Mouse (Mus musculus) left cerebral cortex, postnatal 25 days (tissue): ENCODE data around the gene Nfatc2. TPM values are rescaled to one million over a fixed set of nuclear protein-coding genes. Genes with fewer than 3 reads are reported as not detected.

ENCODE experiments used
- DNase-seq, 2 experiments: peaks; one replicate each; pipeline ENCODE4 v3.0.0; 2022; ENCODE audit warnings: low spot score in 2 of 2, mixed read lengths in 1 of 2
- intact Hi-C: fragments of 180-260 bp; cut with DNase I; formaldehyde crosslinking; loops from one replicate; pipeline ENCODE4 v1.15.1; 2025
- total RNA-seq, 2 experiments: library from RNA; stranded (reverse); gene quantifications; 2 replicates each; pipeline ENCODE4 v1.2.3; 2021

Nfatc2 gene
- 10 to 100 TPM in 1 of 2 experiments, 1 to 10 TPM in 1; 8.5 to 14.3 TPM for total RNA-seq

DNA sequence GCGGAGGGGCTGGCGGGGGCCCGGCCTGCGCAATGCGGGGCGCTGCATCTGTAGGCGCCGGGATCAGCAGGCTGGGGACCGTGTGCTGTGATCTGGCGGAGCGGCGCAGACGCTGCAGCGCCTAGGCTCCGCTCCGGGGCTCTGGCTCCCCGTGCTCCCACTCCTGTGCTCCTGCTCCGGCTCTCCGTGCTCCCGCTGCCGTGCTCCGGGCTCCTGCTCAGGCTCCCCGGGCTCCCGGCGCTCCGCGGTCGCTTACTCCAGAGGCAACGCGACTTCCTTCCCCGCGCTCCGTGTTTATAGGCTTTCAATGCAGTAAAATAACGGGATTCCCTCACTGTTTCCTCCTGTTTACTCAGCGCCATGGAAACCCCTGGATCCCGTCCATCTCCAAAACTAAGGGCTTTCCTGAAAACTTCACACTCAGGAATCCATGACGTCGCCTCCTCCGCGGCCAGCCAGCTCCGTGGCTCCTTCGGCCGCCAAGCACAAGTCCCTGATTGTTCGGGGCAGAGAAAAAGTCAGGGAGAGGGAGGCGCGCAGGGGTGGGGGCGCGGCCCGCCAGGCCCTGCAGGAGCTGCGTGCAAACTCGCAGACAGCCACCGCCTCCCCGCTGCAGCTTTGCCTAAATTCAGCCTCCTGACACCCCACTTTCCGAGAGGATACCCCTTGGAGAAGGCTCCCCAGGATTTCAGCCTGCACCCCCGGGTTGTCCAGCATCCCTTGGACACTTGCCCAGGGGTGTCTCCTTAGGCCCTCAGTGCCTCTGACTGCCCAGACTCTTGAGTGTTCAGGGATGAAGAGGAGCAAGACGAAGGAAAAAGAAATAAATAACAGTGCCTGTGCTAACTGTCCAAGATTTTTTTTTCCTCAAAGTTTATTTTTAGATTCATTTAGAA is at the start of gene Nfatc2:
Gene Nfatc2, minus strand, starts transcription at position 167 of the 896 bp plus-strand sequence.
- DNase-seq: peak; percentile 76 to 80
- intact Hi-C loops: loop anchor here (5.0 kb wide), 1 partner anchor 74 kb away; no protein-coding TSS in a partner anchor

DNA sequence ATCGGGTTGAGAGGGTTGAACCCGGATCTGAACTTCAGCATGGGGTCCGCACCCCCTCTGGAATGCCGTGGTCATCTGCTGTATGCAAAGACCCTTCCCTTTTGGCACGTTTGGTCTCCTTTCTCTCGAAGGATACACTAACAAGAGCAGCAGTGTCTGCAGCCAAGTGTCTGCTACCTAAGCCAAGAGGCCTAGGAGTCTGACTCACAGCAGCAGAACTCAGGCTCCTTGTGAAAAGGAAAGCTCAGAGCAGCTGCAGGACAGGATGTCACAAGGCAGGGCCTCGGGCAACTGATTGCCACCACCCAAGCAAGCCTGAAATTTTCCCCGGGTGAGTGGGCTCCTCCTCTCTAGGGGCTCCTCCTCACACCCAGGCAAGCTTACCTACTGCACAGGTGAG is 46.7 kb upstream of the Nfatc2 start:
- intact Hi-C loops: no loop called here
- no peak for DNase-seq

DNA sequence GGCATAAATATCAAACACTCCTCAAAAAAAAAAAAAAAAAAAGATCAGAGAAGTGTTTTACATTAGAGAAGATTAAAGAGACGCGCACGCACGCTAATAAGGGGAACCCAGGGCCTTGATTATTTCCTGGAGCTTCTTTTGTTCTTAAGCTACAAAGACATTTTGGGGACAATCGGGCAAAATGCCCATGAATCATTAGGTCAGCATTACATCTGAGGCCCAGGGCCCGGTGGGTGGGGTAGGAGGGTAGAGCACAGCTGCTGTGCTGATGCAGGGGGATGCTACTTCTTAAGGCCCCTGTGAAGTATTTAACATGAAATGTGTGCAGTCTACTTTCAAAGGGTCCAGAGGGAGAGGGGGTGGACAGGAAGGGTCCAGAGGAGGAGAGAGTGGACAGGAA is 43.4 kb upstream of the Nfatc2 start:
- intact Hi-C loops: no loop called here
- no peak for DNase-seq

DNA sequence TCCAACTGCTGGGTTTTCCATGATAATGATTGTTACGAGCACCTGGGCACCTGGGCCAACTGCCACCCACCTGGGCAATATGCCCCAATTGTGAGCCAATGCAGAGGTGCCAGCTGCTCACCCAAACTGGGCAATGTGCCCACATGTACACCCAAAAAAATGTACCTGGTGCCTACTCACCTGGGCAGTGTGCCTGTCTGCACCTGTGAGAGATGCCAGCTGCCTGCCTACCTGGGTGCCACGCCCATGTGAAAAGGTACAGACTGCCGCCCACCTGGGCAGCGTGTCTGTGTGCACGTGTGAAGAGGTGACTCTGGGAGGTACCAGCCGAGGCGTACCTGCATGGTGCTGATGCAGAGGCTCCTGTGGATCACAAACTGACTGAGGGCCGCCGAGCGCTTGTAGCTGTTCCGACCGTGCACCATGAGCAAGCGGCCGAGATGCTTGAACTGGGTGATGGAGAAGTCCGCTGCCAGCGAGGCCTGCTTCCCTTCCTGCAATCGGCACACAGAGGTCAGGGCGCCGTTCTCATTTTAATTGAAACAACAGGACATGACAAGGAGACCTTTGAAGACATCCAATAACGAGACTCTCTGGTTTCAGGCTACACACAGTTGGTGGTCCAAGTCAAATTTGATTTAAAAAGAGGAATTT is 42.2 kb upstream of the Nfatc2 start:
- intact Hi-C loops: no loop called here
- DNase-seq: no peak

DNA sequence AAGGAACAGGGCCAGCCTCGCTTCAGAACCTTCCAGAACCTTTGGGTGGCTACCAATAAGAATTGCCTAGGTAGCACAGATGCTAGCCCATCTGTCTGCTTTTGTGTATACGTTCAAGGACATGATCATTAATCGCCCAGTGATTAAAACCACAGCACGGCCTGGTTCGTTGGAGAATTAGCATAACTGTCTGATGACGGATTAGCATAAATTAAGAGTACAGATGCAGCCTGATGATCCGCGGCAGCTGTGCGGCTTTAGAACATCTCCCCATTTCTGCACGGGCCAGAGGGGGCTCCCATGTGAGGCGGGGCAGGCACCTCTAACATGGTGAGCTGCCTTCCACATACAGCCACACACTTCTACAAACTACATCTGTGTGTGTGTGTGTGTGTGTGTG is 40.7 kb upstream of the Nfatc2 start:
- intact Hi-C loops: no loop called here

DNA sequence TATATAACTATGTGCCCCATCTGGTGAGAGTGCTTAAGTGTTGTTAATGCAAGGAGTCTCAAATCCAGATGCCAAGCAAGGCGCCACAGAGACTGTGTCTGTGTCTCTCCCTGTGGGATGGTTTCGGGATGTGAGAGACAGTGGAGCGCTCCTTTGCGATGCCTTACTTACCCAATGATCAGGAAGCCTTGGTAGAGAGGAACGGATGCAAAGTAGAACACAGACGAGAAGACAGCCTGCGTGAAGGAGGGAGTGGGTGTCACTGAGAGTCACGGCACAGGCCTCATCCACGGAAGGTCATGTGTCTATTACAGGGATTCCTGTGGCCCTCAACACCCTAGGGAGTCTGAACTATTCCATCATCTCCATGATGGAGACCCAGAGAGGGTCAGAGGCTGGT is 39.0 kb upstream of the Nfatc2 start:
- peak in 1 of 2 experiments; percentile 36 for DNase-seq
- intact Hi-C loops: no loop called here

More for the DNA sequence above, 40.7 kb upstream of the Nfatc2 start:
- no peak for DNase-seq

DNA sequence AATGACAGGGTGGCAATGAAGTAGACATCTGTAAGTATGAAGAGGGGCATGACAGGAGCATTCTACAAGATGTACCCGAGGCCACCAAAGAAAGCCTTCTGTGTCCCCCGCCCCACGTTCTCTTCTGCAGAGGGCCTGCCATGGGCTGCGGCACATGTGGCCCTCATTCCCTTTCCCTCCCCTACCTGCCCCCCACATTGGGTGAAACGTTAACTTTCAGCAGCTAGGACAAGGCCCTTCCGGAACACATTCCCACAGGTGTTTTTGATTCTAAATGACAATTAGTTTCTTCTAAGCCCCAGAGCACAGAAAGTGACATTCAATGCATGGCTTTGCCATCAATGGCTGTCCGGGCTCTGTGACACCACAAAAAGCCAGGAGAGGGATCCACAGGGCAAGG is 33.4 kb upstream of the Nfatc2 start:
- intact Hi-C loops: no loop called here
- no peak for DNase-seq

DNA sequence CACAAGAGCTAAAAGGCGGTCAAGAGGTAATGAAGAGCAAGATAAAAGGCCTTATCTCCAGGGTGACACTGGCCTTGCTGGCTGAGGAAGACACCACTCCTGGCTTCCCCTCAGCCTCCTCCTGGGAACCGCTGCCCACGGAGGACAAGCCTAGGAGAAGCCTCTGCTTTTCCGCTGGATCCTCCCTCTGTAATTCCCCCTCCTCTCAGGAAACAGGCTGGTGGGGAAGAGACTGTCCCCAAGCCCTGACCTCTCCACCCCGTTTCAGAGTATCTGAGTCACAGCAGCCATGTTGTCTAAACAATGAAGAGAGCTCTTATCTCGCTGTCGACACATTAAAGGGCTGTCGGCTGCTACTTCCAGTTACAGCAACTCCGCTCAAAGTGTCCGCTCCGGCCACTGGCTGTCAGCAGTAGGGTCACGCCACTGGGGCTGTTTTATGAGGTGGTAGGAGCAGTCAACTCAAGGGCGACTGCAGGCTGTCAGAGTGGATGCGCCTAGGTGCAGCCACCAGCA is 31.9 kb upstream of the Nfatc2 start:
- no peak for DNase-seq
- intact Hi-C loops: no loop called here

DNA sequence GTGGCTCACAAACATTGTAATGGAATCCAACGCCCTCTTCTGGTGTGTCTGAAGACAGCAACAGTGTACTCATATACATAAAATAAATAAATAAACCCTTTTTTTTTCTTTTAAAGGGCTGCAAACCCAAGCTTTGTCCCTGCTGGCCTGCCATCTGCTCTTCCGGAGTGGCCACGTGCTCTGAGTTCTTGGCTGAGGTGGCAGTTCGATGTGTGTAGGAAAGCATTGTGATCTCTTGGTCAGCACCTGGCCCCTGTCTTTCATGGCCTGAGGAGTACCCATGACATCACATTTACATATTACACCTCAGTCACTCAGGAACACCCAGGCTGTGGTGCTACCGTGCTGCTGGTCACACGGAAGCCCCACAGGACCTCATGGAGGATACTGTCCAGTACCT is 31.1 kb upstream of the Nfatc2 start:
- no peak for DNase-seq
- intact Hi-C loops: no loop called here

DNA sequence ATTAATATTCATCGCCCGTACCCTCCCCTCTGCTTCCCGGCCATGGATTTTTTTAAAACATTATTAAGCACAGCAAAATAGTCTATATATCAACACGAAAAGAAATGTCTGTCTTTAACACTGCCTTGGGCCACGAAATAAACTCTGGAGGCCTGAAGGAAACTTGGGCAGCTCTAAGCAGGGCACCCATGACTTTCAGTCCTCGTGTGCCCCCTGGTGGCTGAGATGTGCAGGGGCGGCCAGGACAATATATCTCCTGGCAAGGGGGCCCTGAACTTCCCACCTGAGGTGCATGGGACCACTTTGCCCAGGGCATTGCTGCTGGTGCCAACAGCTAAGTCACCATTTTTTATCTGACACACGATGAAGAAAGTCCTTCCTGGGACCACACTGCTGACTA is 27.3 kb upstream of the Nfatc2 start:
- DNase-seq: peak; percentile 72 to 77
- intact Hi-C loops: loop anchor here (1.0 to 2.0 kb wide), 2 partner anchors 159 to 378 kb away; no protein-coding TSS in a partner anchor

DNA sequence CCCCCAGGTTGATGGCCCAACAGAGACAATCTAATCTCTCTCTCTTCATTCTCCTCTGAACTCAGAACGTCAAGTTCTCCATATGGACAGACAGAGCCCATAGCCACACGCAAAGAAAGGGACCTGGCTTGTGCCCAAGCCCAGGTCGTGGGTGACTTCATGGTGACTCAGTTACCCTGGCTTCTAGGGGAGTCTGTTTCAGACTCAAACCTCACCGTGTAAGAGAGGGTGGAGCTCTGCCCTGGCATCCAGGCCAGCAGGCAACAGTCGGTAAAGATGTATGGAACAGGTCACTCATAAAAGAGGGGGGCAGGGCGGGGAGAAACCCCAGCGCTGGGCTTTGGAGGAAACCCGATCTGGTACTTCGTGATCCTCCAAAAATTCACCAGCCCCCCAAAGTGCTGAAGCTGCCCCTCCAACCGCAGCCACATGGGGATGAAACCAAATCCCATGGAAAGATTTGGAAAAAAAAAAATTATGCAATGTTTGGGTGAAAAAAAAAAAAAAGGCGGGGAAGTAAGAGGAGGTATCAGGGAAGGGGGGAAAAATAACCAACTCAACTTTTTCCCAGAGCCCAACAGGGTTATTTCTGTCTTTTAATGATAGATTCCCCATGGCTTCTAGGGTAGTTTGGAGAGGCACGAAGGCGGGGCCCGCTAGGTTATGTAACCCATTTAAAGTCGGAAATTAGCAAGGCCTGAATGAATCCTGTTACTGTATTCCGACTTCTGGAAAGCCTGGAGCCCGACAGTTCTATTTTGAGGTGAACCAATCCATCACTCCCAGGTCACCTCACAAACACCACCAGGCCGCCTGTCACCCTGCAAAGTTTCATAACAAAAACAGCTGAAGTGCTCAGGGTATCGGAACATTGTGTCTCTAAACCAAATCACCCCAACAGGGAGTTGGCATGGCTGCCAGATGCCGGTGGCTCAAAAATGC is 26.6 kb upstream of the Nfatc2 start:
- no peak for DNase-seq
- intact Hi-C loops: loop anchor here (2.0 kb wide), 1 partner anchor 377 kb away; no protein-coding TSS in a partner anchor

DNA sequence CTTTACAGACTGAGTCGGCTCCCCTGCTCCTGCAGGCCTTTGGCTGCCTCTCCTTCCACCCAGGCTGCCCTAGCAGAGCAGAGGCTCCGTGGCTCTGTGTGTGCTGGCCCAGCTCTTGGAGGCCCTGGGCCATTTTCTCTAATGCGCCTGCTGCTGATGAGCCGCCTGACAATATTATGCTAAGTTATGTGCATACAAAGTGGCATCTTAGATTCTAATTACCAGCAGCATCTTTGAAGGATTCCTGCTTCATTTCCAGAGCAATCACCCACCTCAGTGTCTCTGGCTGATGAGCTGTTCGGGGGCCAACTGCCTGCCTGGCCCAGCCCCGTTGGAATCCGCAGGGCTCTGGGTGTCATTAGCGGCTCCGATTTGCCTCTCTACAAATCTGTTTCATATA is 24.9 kb upstream of the Nfatc2 start:
- intact Hi-C loops: no loop called here
- peak in 1 of 2 experiments; percentile 38 for DNase-seq

DNA sequence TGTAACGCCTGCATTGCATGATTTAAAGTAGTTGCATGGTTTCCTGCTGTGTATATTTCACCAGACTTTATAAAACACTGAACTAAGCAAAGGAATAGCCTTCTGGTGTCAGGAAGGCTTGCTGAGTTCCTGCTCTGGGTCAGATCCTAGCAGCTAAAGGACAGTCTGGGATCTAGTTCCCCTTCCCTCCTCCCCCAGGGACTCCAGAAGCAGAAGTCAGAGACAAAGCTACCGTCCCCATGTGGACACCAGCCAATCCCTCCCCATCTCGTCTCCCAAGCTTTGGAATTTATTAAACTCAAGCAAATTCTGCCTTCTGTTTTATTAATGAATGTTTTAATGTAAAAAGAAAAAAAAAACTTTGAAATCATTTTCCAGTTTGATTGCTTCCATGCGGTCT is 23.6 kb upstream of the Nfatc2 start:
- intact Hi-C loops: no loop called here
- DNase-seq: no peak

DNA sequence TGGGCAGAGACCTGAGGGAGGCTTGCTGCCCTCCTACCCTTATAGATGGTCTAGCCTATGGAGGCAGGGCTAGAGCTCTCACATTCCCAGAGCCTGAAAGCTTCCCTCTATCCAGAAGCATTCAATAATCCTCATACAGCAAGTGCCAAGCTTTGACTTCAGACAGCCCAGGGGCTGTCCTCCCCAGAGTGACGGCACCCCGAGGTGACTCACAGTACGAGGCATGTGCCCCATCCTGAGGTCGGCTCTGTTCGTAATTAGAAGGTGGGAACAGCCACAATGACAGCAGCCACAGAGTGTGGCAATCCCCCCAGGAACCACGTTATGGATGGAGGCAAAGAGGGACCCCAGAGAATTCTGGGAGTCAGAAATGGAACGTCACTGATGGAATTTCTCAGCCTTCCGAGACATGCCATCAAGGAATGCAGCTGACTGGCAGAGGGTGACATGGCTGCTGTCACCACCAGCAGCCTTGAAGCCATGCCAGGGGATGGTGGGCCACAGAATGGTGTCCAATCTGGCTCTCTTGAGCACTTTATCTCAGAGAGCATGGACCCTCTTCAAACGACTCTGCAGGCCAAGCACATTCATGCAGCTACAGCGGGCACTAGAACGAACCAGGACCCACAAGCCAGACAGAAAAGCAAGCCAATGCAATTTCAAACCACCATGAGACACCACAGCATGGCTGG is 19.8 kb upstream of the Nfatc2 start:
- intact Hi-C loops: no loop called here
- DNase-seq: no peak

DNA sequence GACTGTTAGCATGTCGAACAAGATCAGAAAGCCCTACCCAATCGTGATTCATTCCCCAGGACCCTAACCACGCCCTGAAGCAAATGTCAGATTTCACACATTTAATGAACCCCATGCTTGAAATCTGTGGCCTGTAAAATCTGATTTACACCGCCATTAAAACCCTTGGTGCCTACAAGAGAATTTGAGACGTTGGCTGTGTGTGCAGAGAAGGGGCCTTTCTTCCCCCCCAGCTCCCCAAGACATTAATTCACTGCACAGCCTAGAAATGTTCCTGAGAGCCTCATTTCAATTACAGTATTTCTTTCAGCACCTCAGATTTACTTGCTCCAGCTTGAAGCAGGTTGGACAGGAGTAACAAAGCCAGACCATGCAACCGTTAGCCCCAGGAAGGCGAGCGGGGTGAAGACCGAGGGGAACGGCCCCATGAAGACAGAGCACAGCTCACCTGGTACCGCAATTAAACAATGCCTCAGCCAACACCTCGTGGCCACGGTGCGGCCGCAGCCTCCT is 16.8 kb upstream of the Nfatc2 start:
- DNase-seq: no peak
- intact Hi-C loops: no loop called here

DNA sequence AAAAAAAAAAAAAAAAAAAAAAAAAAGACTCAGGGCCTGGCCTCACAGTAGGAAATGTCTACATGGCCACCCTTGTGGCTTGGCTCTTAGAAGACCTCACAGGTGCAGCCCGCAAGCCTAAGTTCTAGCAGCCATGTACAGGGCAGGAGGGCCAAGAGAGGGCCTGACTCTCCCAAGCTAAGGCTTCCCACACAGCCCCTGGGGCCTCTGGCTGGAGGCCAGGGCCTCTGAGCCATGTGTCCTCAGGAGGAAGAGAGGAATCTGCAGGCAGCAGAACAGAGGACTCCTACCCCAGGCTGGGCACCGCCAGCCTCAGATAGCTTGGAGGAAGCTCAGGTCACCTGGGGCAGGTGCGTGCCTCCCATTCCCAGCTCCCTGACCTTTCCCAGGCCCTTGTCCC is 13.7 kb upstream of the Nfatc2 start:
- intact Hi-C loops: no loop called here
- DNase-seq: no peak

DNA sequence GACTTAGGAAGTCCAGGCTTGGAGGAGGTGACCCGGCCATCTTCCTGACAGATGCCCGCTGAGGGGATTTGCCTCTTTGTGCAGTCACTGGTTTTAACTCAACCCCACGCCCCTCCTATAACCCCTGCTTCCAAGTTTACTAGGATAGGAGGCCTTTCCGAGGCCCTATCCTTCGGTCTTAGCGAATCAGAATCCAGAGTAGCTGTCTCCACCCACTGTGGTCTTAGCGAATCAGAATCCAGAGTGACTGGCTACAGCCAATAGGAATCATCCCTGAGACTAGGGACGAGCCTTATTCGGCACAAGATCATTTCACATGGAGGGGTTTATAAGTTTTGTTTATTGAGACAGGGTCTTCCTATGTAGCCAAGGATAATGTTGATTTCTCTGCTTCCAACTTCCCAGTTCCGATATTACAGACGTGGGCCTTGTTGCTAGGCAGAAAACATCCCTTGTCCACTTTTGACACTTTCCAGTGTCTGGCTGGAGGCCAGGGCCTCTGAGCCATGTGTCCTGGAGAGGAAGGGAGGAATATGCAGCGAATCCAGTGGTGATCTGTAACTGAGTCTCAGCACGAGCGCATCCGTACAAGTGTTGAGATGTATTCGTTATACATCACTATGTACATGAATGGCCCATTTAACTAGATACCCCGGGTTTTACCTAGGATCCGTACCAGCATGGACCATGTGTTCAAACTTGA is 12.9 kb upstream of the Nfatc2 start:
- DNase-seq: no peak
- intact Hi-C loops: no loop called here
